Comparison of ENCODE assay signal across 17 mouse cellular contexts in the genomic region with DNA sequence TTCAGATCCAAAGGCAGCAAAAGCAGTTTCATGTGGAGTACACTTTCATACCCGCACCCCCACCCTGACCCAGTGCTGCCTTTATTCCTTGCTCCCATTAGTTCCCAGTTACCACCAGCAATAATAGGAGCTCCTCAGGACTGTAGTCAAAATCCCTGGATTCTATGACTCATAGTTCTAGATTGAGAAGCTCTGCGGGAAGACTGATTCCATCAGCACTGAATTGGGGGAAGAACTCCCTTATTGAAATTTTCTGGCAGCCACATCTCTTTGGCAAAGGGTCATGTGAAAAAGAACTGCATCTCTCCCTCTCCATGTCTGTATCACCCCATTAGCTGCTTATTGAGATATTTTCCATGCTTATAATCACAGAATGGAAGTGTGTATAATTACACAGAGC.
"Had no signal": no experiment of that assay in that cellular context is flagged by ENCODE, and none has a peak within 500 bp of the region (broad histone marks: within the 10 kb centered on the region; RNA-seq: fewer than 3 reads in every experiment).

No protein-coding gene starts in this region.

- H3K4me1 ChIP-seq: midbrain, embryonic 12.5 days; midbrain, embryonic 15.5 days; neural tube, embryonic 13.5 days; neural tube, embryonic 15.5 days had no signal

- H3K4me3 ChIP-seq: midbrain, embryonic 10.5 days; midbrain, embryonic 12.5 days; midbrain, embryonic 15.5 days; myocyte; neural tube, embryonic 13.5 days; neural tube, embryonic 15.5 days had no signal

- ATAC-seq: midbrain, embryonic 15.5 days had no signal

- H3K27me3 ChIP-seq: midbrain, embryonic 12.5 days; midbrain, embryonic 15.5 days; neural tube, embryonic 13.5 days; neural tube, embryonic 15.5 days had no signal

- H3K4me2 ChIP-seq: midbrain, embryonic 12.5 days; midbrain, embryonic 15.5 days; neural tube, embryonic 13.5 days; neural tube, embryonic 15.5 days had no signal

- H3K9me3 ChIP-seq: midbrain, embryonic 10.5 days; midbrain, embryonic 12.5 days; midbrain, embryonic 15.5 days; neural tube, embryonic 13.5 days; neural tube, embryonic 15.5 days had no signal

- DNase-seq: lung, adult 18-20 months; lung, postnatal 10 days; lung, postnatal 4 days; retina, postnatal 1 day; right cerebral cortex, adult 18-20 months; right cerebral cortex, postnatal 25 days; right cerebral cortex, postnatal 4 days; spleen, adult 18-20 months; thymus, adult 18-20 months; thymus, postnatal 14 days; thymus, postnatal 36 days had no signal

- H3K9ac ChIP-seq: midbrain, embryonic 12.5 days; midbrain, embryonic 15.5 days; neural tube, embryonic 13.5 days; neural tube, embryonic 15.5 days had no signal

- H3K36me3 ChIP-seq: midbrain, embryonic 10.5 days; midbrain, embryonic 12.5 days; midbrain, embryonic 15.5 days; neural tube, embryonic 13.5 days; neural tube, embryonic 15.5 days had no signal

- H3K27ac ChIP-seq: midbrain, embryonic 10.5 days; midbrain, embryonic 12.5 days; midbrain, embryonic 15.5 days; neural tube, embryonic 13.5 days; neural tube, embryonic 15.5 days had no signal
